Mouse (Mus musculus): ENCODE measurements around the gene Iqgap1. TPM values are rescaled to one million over a fixed set of nuclear protein-coding genes. Genes with fewer than 3 reads are reported as not detected.

Gene Iqgap1
- total and polyA plus RNA-seq, 2 experiments from 2014 or later: 11.5 to 35.9 TPM

- 86% methylated on average over 4 of the region's 4 CpGs for WGBS
- Histone ChIP-seq H3K9ac (no peak overlapping the region), H3K4me2 (ENCODE audit: low read depth) (no peak overlapping the region), H3K27ac (ENCODE audit: low read depth, low read length) (no peak overlapping the region), H3K4me3 (ENCODE audit: low read depth, low read length) (no peak overlapping the region), H3K27me3 (ENCODE audit: insufficient read depth, low read length) (no peaks in the 10 kb centered on the region), H3K9me3 (ENCODE audit: low read length) (peaks cover 4% of the 10 kb centered on the region; the same call in 1 of the 2 replicates), H3K4me1 (ENCODE audit: insufficient read depth) (no peaks in the 10 kb centered on the region), H3K36me3 (ENCODE audit: insufficient read depth) (no peaks in the 10 kb centered on the region)
- DNase-seq (no peak), ATAC-seq (no peak)
- TF ChIP-seq CTCF (IDR thresholded peaks at IDR 0.05; ENCODE audit: low read depth): no peak
These were observed 121.7 kb downstream of the Iqgap1 start for GRCm38 (mm10) chr7:80704066-80704465.

DNA sequence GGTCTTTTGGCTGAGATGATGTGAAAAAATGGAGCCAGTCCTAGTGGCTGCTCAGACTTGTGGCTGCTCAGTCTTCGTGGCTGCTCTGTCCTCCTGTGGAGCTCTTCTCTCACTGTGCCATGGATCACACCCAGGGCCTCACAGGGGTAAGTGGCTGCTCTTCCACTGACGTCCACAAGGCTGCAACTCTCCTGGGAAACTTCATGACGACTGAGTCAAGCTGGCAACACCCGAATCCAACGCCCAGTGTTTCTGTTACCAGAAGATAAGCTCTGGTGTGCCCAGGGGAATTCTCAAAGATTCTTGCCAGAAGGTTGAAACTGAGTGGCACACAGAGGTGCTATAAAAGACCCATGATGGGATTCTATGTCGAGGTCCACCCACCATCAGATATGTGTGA lies 123.3 kb downstream of the Iqgap1 start:
- Histone ChIP-seq H3K27me3 (ENCODE audit: insufficient read depth, low read length) (no peaks in the 10 kb centered on the region), H3K4me3 (ENCODE audit: low read depth, low read length) (no peak overlapping the region), H3K27ac (ENCODE audit: low read depth, low read length) (no peak overlapping the region), H3K9me3 (ENCODE audit: low read length) (no peaks in the 10 kb centered on the region), H3K4me2 (ENCODE audit: low read depth) (no peak overlapping the region), H3K9ac (no peak overlapping the region), H3K36me3 (ENCODE audit: insufficient read depth) (no peaks in the 10 kb centered on the region), H3K4me1 (ENCODE audit: insufficient read depth) (no peaks in the 10 kb centered on the region)
- ATAC-seq: no peak
- DNase-seq: no peak
- no peak for TF ChIP-seq CTCF (IDR thresholded peaks at IDR 0.05; ENCODE audit: low read depth)
- 71% methylated on average over 6 of the region's 6 CpGs for WGBS

- Histone ChIP-seq H3K4me1 (ENCODE audit: insufficient read depth) (no peaks in the 10 kb centered on the region), H3K4me3 (ENCODE audit: low read depth, low read length) (no peak overlapping the region), H3K9me3 (ENCODE audit: low read length) (no peaks in the 10 kb centered on the region), H3K4me2 (ENCODE audit: low read depth) (no peak overlapping the region), H3K27ac (ENCODE audit: low read depth, low read length) (no peak overlapping the region), H3K27me3 (ENCODE audit: insufficient read depth, low read length) (no peaks in the 10 kb centered on the region), H3K9ac (no peak overlapping the region), H3K36me3 (ENCODE audit: insufficient read depth) (no peaks in the 10 kb centered on the region)
- ATAC-seq (no peak), DNase-seq (no peak)
- 69% methylated on average over 8 of the region's 8 CpGs for WGBS
- TF ChIP-seq CTCF (IDR thresholded peaks at IDR 0.05; ENCODE audit: low read depth): no peak
These were observed 126.1 kb downstream of the Iqgap1 start for GRCm38 (mm10) chr7:80699709-80700108.

DNA sequence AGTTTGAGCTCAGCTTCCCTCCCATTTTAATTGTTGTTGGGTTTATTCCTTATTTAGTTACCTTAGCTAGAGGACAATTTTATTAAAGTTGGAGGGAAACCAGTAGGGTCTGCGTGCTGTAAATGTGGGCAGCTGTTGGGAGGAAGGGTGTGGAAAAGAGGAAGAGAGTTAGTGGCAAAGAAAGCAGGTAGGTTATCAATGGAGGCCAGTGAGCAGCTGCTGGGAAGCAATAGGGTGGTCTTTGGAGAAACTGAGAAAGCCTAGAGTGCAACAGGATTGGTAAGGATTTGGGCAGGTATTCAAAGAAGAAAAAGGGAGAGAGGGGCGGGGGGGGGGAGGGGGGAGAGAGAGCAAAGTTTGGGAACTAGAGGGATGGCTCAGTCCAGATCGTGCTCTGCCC lies 126.8 kb downstream of the Iqgap1 start:
- Histone ChIP-seq H3K9ac (no peak overlapping the region), H3K4me3 (ENCODE audit: low read depth, low read length) (no peak overlapping the region), H3K4me2 (ENCODE audit: low read depth) (no peak overlapping the region), H3K4me1 (ENCODE audit: insufficient read depth) (no peaks in the 10 kb centered on the region), H3K27ac (ENCODE audit: low read depth, low read length) (no peak overlapping the region), H3K9me3 (ENCODE audit: low read length) (no peaks in the 10 kb centered on the region), H3K27me3 (ENCODE audit: insufficient read depth, low read length) (no peaks in the 10 kb centered on the region), H3K36me3 (ENCODE audit: insufficient read depth) (no peaks in the 10 kb centered on the region)
- TF ChIP-seq CTCF (IDR thresholded peaks at IDR 0.05; ENCODE audit: low read depth): no peak
- DNase-seq (no peak), ATAC-seq (no peak)
- 73% methylated on average over 3 of the region's 3 CpGs for WGBS

- no peak for DNase-seq
- no peak for ATAC-seq
- no peak for TF ChIP-seq CTCF (IDR thresholded peaks at IDR 0.05; ENCODE audit: low read depth)
- 76% methylated on average over 5 of the region's 5 CpGs for WGBS
- H3K4me3 ChIP-seq (ENCODE audit: low read depth, low read length): no peak overlapping the region
- no peaks in the 10 kb centered on the region for H3K27me3 ChIP-seq (ENCODE audit: insufficient read depth, low read length)
- no peak overlapping the region for H3K9ac ChIP-seq
- H3K4me1 ChIP-seq (ENCODE audit: insufficient read depth): no peaks in the 10 kb centered on the region
- H3K4me2 ChIP-seq (ENCODE audit: low read depth): no peak overlapping the region
- no peak overlapping the region for H3K27ac ChIP-seq (ENCODE audit: low read depth, low read length)
- no peaks in the 10 kb centered on the region for H3K9me3 ChIP-seq (ENCODE audit: low read length)
- H3K36me3 ChIP-seq (ENCODE audit: insufficient read depth): no peaks in the 10 kb centered on the region
These were observed 127.9 kb downstream of the Iqgap1 start for GRCm38 (mm10) chr7:80697859-80698258.

- Histone ChIP-seq H3K9me3 (ENCODE audit: low read length) (no peaks in the 10 kb centered on the region), H3K27ac (ENCODE audit: low read depth, low read length) (no peak overlapping the region), H3K27me3 (ENCODE audit: insufficient read depth, low read length) (no peaks in the 10 kb centered on the region), H3K4me1 (ENCODE audit: insufficient read depth) (no peaks in the 10 kb centered on the region), H3K4me2 (ENCODE audit: low read depth) (no peak overlapping the region), H3K4me3 (ENCODE audit: low read depth, low read length) (no peak overlapping the region), H3K9ac (no peak overlapping the region), H3K36me3 (ENCODE audit: insufficient read depth) (no peaks in the 10 kb centered on the region)
- WGBS: 84% methylated on average over 4 of the region's 4 CpGs
- no peak for ATAC-seq
- TF ChIP-seq CTCF (IDR thresholded peaks at IDR 0.05; ENCODE audit: low read depth): no peak
- no peak for DNase-seq
These were observed 128.9 kb downstream of the Iqgap1 start for GRCm38 (mm10) chr7:80696903-80697302.

DNA sequence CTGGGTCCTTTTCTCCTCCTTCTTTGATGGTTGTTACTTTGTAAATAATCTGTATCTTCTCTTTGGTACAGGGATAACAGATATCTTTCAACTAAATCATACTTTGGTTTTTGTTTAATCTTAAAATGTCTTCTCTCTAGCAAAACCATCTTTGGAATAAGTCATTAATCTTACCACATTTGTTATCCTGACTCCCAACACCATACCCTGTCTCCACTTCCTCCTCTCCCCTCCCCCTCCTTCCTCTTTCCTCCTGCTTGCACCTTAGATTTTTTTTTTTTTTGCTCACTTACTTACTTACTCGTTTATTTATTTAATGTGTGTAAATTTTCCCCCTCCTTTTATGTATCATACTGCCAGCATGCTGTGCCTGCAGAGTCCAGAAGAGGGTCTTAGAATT lies 129.4 kb downstream of the Iqgap1 start:
- 60% methylated on average over 1 of the region's 1 CpGs for WGBS
- TF ChIP-seq CTCF (IDR thresholded peaks at IDR 0.05; ENCODE audit: low read depth): no peak
- H3K4me3 ChIP-seq (ENCODE audit: low read depth, low read length): no peak overlapping the region
- no peaks in the 10 kb centered on the region for H3K4me1 ChIP-seq (ENCODE audit: insufficient read depth)
- no peak overlapping the region for H3K9ac ChIP-seq
- no peak overlapping the region for H3K27ac ChIP-seq (ENCODE audit: low read depth, low read length)
- H3K4me2 ChIP-seq (ENCODE audit: low read depth): no peak overlapping the region
- ATAC-seq (no peak), DNase-seq (no peak)
- H3K9me3 ChIP-seq (ENCODE audit: low read length): no peaks in the 10 kb centered on the region
- no peaks in the 10 kb centered on the region for H3K36me3 ChIP-seq (ENCODE audit: insufficient read depth)
- no peaks in the 10 kb centered on the region for H3K27me3 ChIP-seq (ENCODE audit: insufficient read depth, low read length)

DNA sequence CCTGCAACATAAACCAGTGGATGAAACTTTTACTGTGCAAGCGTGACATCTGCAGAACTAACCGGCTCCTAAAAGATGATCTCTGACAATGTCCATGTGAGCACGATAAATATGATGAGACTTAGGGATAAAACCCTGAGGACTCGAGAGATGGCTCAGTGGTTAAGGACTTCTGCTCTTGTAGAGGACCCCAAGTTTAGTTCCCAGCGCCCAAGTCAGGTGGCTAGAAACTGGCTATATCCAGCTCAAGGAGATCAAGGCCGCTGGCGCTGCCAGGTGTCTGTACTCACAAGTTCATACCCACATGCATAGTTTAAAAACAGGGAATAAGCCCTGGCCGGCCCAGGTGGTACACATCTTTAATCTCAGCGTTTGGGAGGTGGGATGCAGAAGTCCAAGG lies 133.3 kb downstream of the Iqgap1 start:
- no peaks in the 10 kb centered on the region for H3K36me3 ChIP-seq (ENCODE audit: insufficient read depth)
- ATAC-seq (no peak), DNase-seq (no peak)
- no peak overlapping the region for H3K9ac ChIP-seq
- WGBS: 96% methylated on average over 9 of the region's 9 CpGs
- H3K27me3 ChIP-seq (ENCODE audit: insufficient read depth, low read length): no peaks in the 10 kb centered on the region
- TF ChIP-seq CTCF (IDR thresholded peaks at IDR 0.05; ENCODE audit: low read depth): no peak
- no peak overlapping the region for H3K27ac ChIP-seq (ENCODE audit: low read depth, low read length)
- no peak overlapping the region for H3K4me3 ChIP-seq (ENCODE audit: low read depth, low read length)
- H3K4me1 ChIP-seq (ENCODE audit: insufficient read depth): no peaks in the 10 kb centered on the region; the same call in 1 of the 2 replicates
- no peaks in the 10 kb centered on the region for H3K9me3 ChIP-seq (ENCODE audit: low read length)
- H3K4me2 ChIP-seq (ENCODE audit: low read depth): no peak overlapping the region

All from forebrain, postnatal 0 days (tissue).